Mouse (Mus musculus) small intestine, adult 2 months (tissue): ENCODE data around the gene Fhod1. TPM values are rescaled to one million over a fixed set of nuclear protein-coding genes. Genes with fewer than 3 reads are reported as not detected.

Source experiments
- H3K27ac ChIP-seq: fragments of 200-500 bp; 2 replicates; pipeline ENCODE4 v1.5.1; 2012; ENCODE audit warnings: low read depth, low read length, control low read depth, inconsistent platforms; ENCODE audit not compliant: insufficient read depth
- H3K27me3 ChIP-seq: fragments of 200-500 bp; 2 replicates; pipeline ENCODE4 v1.6.1; 2012; ENCODE audit warnings: mild to moderate bottlenecking, moderate library complexity, low read length, inconsistent platforms; ENCODE audit not compliant: control insufficient read depth, insufficient read depth
- H3K36me3 ChIP-seq: fragments of 200-500 bp; 2 replicates; pipeline ENCODE4 v1.6.1; 2012; ENCODE audit warnings: mild to moderate bottlenecking, low read length, control low read depth, inconsistent platforms; ENCODE audit not compliant: control insufficient read depth, insufficient read depth
- H3K4me1 ChIP-seq: fragments of 200-500 bp; 2 replicates; pipeline ENCODE4 v1.6.1; 2012; ENCODE audit warnings: low read length, inconsistent platforms, mixed read lengths; ENCODE audit not compliant: control insufficient read depth, insufficient read depth, insufficient read length
- H3K4me3 ChIP-seq: fragments of 200-500 bp; 2 replicates; pipeline ENCODE4 v1.5.1; 2012; ENCODE audit warnings: low read depth, mild to moderate bottlenecking, control low read depth, inconsistent platforms, low read length, moderate library complexity
- CTCF ChIP-seq: fragments of 200-500 bp; IDR thresholded peaks from 2 replicates; pipeline ENCODE4 v1.5.1; 2012; ENCODE audit warnings: low read depth, mild to moderate bottlenecking, control low read depth, inconsistent platforms, low read length, moderate library complexity, mixed read lengths; ENCODE audit not compliant: insufficient replicate concordance, insufficient read length; ENCODE audit errors: extremely low read depth
- POLR2A ChIP-seq: fragments of 200-500 bp; IDR thresholded peaks from 2 replicates; pipeline ENCODE4 v1.6.1; 2012; ENCODE audit warnings: low read depth, mild to moderate bottlenecking, control low read depth, inconsistent platforms, low read length, moderate library complexity
- WGBS: fragments of 180-500 bp; shearing (Covaris S2); methylation state at CpG from one replicate; pipeline ENCODE4 v1.1.7; 2018; 5-methylcytosine and 5-hydroxymethylcytosine counted together
- polyA plus RNA-seq: library from polyadenylated mRNA; depleted of rRNA; stranded (reverse); fragments of >200 nt; gene quantifications from 2 replicates; pipeline ENCODE4 v1.2.3, GENCODE M21; 2012

Gene Fhod1
- polyA plus RNA-seq, 1 experiment = 19.6 TPM

GRCm38 (mm10) chr8:105313622-105314402 lies 33.9 kb downstream of the Fhod1 start:
- H3K36me3 ChIP-seq = peaks cover 15% of the 10 kb centered on the region
- H3K27ac ChIP-seq = no peak overlapping the region
- no peaks in the 10 kb centered on the region for H3K27me3 ChIP-seq
- TF ChIP-seq CTCF (no peak), POLR2A (no peak)
- no peak overlapping the region for H3K4me3 ChIP-seq
- no peaks in the 10 kb centered on the region for H3K4me1 ChIP-seq
- 86% methylated on average over 9 of the region's 9 CpGs for WGBS

- Histone ChIP-seq H3K36me3 (peaks cover 22% of the 10 kb centered on the region), H3K27ac (no peak overlapping the region), H3K4me1 (no peaks in the 10 kb centered on the region), H3K4me3 (no peak overlapping the region), H3K27me3 (no peaks in the 10 kb centered on the region)
- WGBS = 84% methylated on average over 8 of the region's 8 CpGs
- TF ChIP-seq CTCF = no peak
- no peak for TF ChIP-seq POLR2A
These were observed 34.8 kb downstream of the Fhod1 start for GRCm38 (mm10) chr8:105312891-105313481.

- no peaks in the 10 kb centered on the region for H3K27me3 ChIP-seq
- 87% methylated on average over 1 of the region's 1 CpGs for WGBS
- peaks cover 30% of the 10 kb centered on the region for H3K36me3 ChIP-seq
- no peak for TF ChIP-seq POLR2A
- TF ChIP-seq CTCF = no peak
- no peaks in the 10 kb centered on the region for H3K4me1 ChIP-seq
- H3K27ac ChIP-seq = no peak overlapping the region
- no peak overlapping the region for H3K4me3 ChIP-seq
These were observed 36.0 kb downstream of the Fhod1 start for GRCm38 (mm10) chr8:105311718-105312117.

GRCm38 (mm10) chr8:105310118-105310517 lies 37.6 kb downstream of the Fhod1 start:
- Histone ChIP-seq H3K27me3 (no peaks in the 10 kb centered on the region), H3K36me3 (peaks cover 28% of the 10 kb centered on the region), H3K27ac (no peak overlapping the region), H3K4me1 (peaks cover 4% of the 10 kb centered on the region), H3K4me3 (no peak overlapping the region)
- no peak for TF ChIP-seq CTCF
- WGBS = 88% methylated on average over 8 of the region's 8 CpGs

GRCm38 (mm10) chr8:105309142-105309847 lies 38.5 kb downstream of the Fhod1 start:
- TF ChIP-seq POLR2A (no peak), CTCF (no peak)
- Histone ChIP-seq H3K27ac (no peak overlapping the region), H3K36me3 (peaks cover 33% of the 10 kb centered on the region), H3K27me3 (no peaks in the 10 kb centered on the region), H3K4me3 (no peak overlapping the region), H3K4me1 (peaks cover 9% of the 10 kb centered on the region)
- WGBS = 89% methylated on average over 15 of the region's 15 CpGs

- WGBS = 95% methylated on average over 10 of the region's 10 CpGs
- TF ChIP-seq CTCF (no peak), POLR2A (no peak)
- H3K36me3 ChIP-seq = peaks cover 40% of the 10 kb centered on the region
These were observed 39.3 kb downstream of the Fhod1 start for GRCm38 (mm10) chr8:105308428-105308827.

GRCm38 (mm10) chr8:105307670-105308069 lies 40.1 kb downstream of the Fhod1 start:
- Histone ChIP-seq H3K4me1 (peaks cover 9% of the 10 kb centered on the region), H3K4me3 (no peak overlapping the region), H3K36me3 (peaks cover 46% of the 10 kb centered on the region), H3K27ac (no peak overlapping the region), H3K27me3 (no peaks in the 10 kb centered on the region)
- 97% methylated on average over 13 of the region's 13 CpGs for WGBS
- TF ChIP-seq POLR2A (no peak), CTCF (no peak)

More at GRCm38 (mm10) chr8:105308428-105308827, 39.3 kb downstream of the Fhod1 start:
- Histone ChIP-seq H3K4me1 (peaks cover 9% of the 10 kb centered on the region), H3K27ac (no peak overlapping the region), H3K4me3 (no peak overlapping the region), H3K27me3 (no peaks in the 10 kb centered on the region)
